Mouse (Mus musculus) MEL (cell line): ENCODE measurements around the gene Rasl10a. TPM values are rescaled to one million over a fixed set of nuclear protein-coding genes. Genes with fewer than 3 reads are reported as not detected.

Experiments
- DNase-seq: peaks from one replicate; pipeline ENCODE4 v3.0.0; 2011; ENCODE audit warnings: low read depth, low spot score
- H3K27ac ChIP-seq: 2 replicates; pipeline ENCODE4 v1.5.1; 2012; ENCODE audit warnings: low read depth, mild to moderate bottlenecking, control low read depth, low read length, moderate library complexity; ENCODE audit not compliant: control insufficient read depth
- H3K27me3 ChIP-seq, 2 experiments: fragments of 150-350 bp in 1 of 2; sonication (generic) in 1 of 2; 2 replicates each; pipeline ENCODE4 v1.6.1; 2012; ENCODE audit warnings: low read length in 2 of 2, mild to moderate bottlenecking in 2 of 2, improper control_type of control experiment in 1 of 2, moderate library complexity in 1 of 2; ENCODE audit not compliant: insufficient read depth in 2 of 2, control insufficient read depth in 1 of 2
- H3K36me3 ChIP-seq, 2 experiments: 2 replicates each; pipeline ENCODE4 v1.6.1; 2012 to 2014; ENCODE audit warnings: low read length in 2 of 2, improper control_type of control experiment in 1 of 2, inconsistent platforms in 1 of 2, mild to moderate bottlenecking in 1 of 2; ENCODE audit not compliant: insufficient read depth in 2 of 2, control insufficient read depth in 1 of 2
- H3K4me1 ChIP-seq, 2 experiments: fragments of 150-350 bp in 1 of 2; sonication (generic) in 1 of 2; 2 replicates each; pipeline ENCODE4 v1.6.1; 2012; ENCODE audit warnings: low read length in 2 of 2, improper control_type of control experiment in 1 of 2, mild to moderate bottlenecking in 1 of 2; ENCODE audit not compliant: insufficient read depth in 2 of 2, control insufficient read depth in 1 of 2
- H3K4me3 ChIP-seq, 2 experiments: fragments of 150-350 bp in 1 of 2; sonication (generic) in 1 of 2; 2 replicates each; pipeline ENCODE4 v1.5.1; 2012; ENCODE audit warnings: low read depth in 2 of 2, low read length in 2 of 2, mild to moderate bottlenecking in 2 of 2, moderate library complexity in 2 of 2, control low read depth in 1 of 2, improper control_type of control experiment in 1 of 2; ENCODE audit not compliant: control insufficient read depth in 1 of 2, insufficient read depth in 1 of 2
- H3K79me2 ChIP-seq: 2 replicates; pipeline ENCODE4 v1.6.1; 2012; ENCODE audit warnings: mild to moderate bottlenecking, low read length, moderate library complexity; ENCODE audit not compliant: control insufficient read depth, poor library complexity, insufficient read depth
- H3K9ac ChIP-seq: 2 replicates; pipeline ENCODE4 v1.6.1; 2012; ENCODE audit warnings: low read depth, mild to moderate bottlenecking, control low read depth, low read length, moderate library complexity; ENCODE audit not compliant: control insufficient read depth, poor library complexity, severe bottlenecking
- H3K9me3 ChIP-seq: fragments of 150-350 bp; sonication (generic); replicated peaks from 2 replicates; pipeline ENCODE4 v1.6.1; 2012; ENCODE audit warnings: mild to moderate bottlenecking, low read length, improper control_type of control experiment, moderate library complexity; ENCODE audit not compliant: insufficient read depth
- BHLHE40 ChIP-seq: IDR thresholded peaks from 2 replicates; pipeline ENCODE4 v1.6.1; 2012; ENCODE audit warnings: low read depth, mild to moderate bottlenecking, inconsistent platforms, low read length, improper control_type of control experiment, borderline replicate concordance
- CHD2 ChIP-seq: IDR thresholded peaks from 2 replicates; pipeline ENCODE4 v1.6.1; 2011; ENCODE audit warnings: low read length, improper control_type of control experiment
- CTCF ChIP-seq, 3 experiments: IDR thresholded peaks in 2 of 3; conservative IDR thresholded peaks in 1 of 3; 2 replicates each; pipeline ENCODE4 v1.5.1; 2011 to 2012; ENCODE audit warnings: low read length in 3 of 3, low read depth in 2 of 3, mild to moderate bottlenecking in 2 of 3, improper control_type of control experiment in 1 of 3, inconsistent platforms in 1 of 3, mixed read lengths in 1 of 3, moderate library complexity in 1 of 3; ENCODE audit not compliant: control insufficient read depth in 1 of 3, insufficient read depth in 1 of 3, poor library complexity in 1 of 3, severe bottlenecking in 1 of 3
- EP300 ChIP-seq, 2 experiments: IDR thresholded peaks; 2 replicates each; pipeline ENCODE4 v1.6.1; 2011; ENCODE audit warnings: improper control_type of control experiment in 2 of 2, low read length in 2 of 2, low read depth in 1 of 2, mild to moderate bottlenecking in 1 of 2
- GABPA ChIP-seq: IDR thresholded peaks from 2 replicates; pipeline ENCODE4 v1.6.1; 2012; ENCODE audit warnings: low read depth, mild to moderate bottlenecking, inconsistent platforms, low read length, improper control_type of control experiment, moderate library complexity
- HCFC1 ChIP-seq: IDR thresholded peaks from 2 replicates; pipeline ENCODE4 v1.6.1; 2012; ENCODE audit warnings: low read depth, mild to moderate bottlenecking, inconsistent platforms, low read length, improper control_type of control experiment, moderate library complexity
- JUND ChIP-seq: IDR thresholded peaks from 2 replicates; pipeline ENCODE4 v1.6.1; 2011; ENCODE audit warnings: low read depth, mild to moderate bottlenecking, improper control_type of control experiment, low read length
- MAX ChIP-seq: IDR thresholded peaks from 2 replicates; pipeline ENCODE4 v1.6.1; 2011; ENCODE audit warnings: low read length, improper control_type of control experiment
- MAZ ChIP-seq: IDR thresholded peaks from 2 replicates; pipeline ENCODE4 v1.6.1; 2012; ENCODE audit warnings: low read depth, mild to moderate bottlenecking, inconsistent platforms, low read length, improper control_type of control experiment
- MYB ChIP-seq: IDR thresholded peaks from 2 replicates; pipeline ENCODE4 v1.6.1; 2011; ENCODE audit warnings: mild to moderate bottlenecking, low read depth, low read length, improper control_type of control experiment
- NELFE ChIP-seq: IDR thresholded peaks from 2 replicates; pipeline ENCODE4 v1.6.1; 2011; ENCODE audit warnings: low read depth, low read length, improper control_type of control experiment
- RAD21 ChIP-seq: IDR thresholded peaks from 2 replicates; pipeline ENCODE4 v1.6.1; 2011; ENCODE audit warnings: mild to moderate bottlenecking, low read depth, low read length, improper control_type of control experiment
- RCOR1 ChIP-seq: IDR thresholded peaks from 2 replicates; pipeline ENCODE4 v1.6.1; 2012; ENCODE audit warnings: low read depth, mild to moderate bottlenecking, inconsistent platforms, low read length, improper control_type of control experiment
- SIN3A ChIP-seq: IDR thresholded peaks from 2 replicates; pipeline ENCODE4 v1.6.1; 2012; ENCODE audit warnings: low read length, improper control_type of control experiment, inconsistent platforms
- SMC3 ChIP-seq: IDR thresholded peaks from 2 replicates; pipeline ENCODE4 v1.6.1; 2011; ENCODE audit warnings: low read depth, low read length, improper control_type of control experiment
- TAL1 ChIP-seq: IDR thresholded peaks from 2 replicates; pipeline ENCODE4 v1.6.1; 2012; ENCODE audit warnings: mild to moderate bottlenecking, inconsistent platforms, low read length, moderate library complexity, mixed read lengths
- TCF12 ChIP-seq: IDR thresholded peaks from 2 replicates; pipeline ENCODE4 v1.6.1; 2014; ENCODE audit warnings: low read depth, mild to moderate bottlenecking, inconsistent platforms, low read length, improper control_type of control experiment, moderate library complexity
- UBTF ChIP-seq: IDR thresholded peaks from 2 replicates; pipeline ENCODE4 v1.6.1; 2012; ENCODE audit warnings: low read depth, mild to moderate bottlenecking, inconsistent platforms, low read length, improper control_type of control experiment, moderate library complexity, borderline replicate concordance; ENCODE audit not compliant: insufficient read depth
- USF2 ChIP-seq, 2 experiments: IDR thresholded peaks; 2 replicates each; pipeline ENCODE4 v1.6.1; 2011 to 2012; ENCODE audit warnings: improper control_type of control experiment in 2 of 2, low read length in 2 of 2, borderline replicate concordance in 1 of 2, inconsistent platforms in 1 of 2, low read depth in 1 of 2, mild to moderate bottlenecking in 1 of 2; ENCODE audit not compliant: insufficient read depth in 1 of 2
- ZC3H11A ChIP-seq: IDR thresholded peaks from 2 replicates; pipeline ENCODE4 v1.6.1; 2012; ENCODE audit warnings: low read depth, mild to moderate bottlenecking, inconsistent platforms, low read length, improper control_type of control experiment
- ZNF384 ChIP-seq: IDR thresholded peaks from 2 replicates; pipeline ENCODE4 v1.6.1; 2012; ENCODE audit warnings: low read depth, mild to moderate bottlenecking, inconsistent platforms, low read length, improper control_type of control experiment
- polyA plus RNA-seq, 2 experiments: library from polyadenylated mRNA; stranded (reverse) in 1 of 2; unstranded in 1 of 2; fragments of >175 nt in 1 of 2; fragments of >200 nt in 1 of 2; gene quantifications; 2 replicates each; pipeline versions ENCODE4 v1.2.1 to v1.2.4; 2012; ENCODE audit warnings: low replicate concordance in 2 of 2, low read depth in 1 of 2; ENCODE audit not compliant: insufficient read length in 2 of 2, insufficient read depth in 1 of 2, missing spikeins in 1 of 2
- total RNA-seq: library from RNA; depleted of rRNA; stranded (reverse); fragments of 300-350 nt; gene quantifications from 2 replicates; pipeline ENCODE4 v1.2.3, GENCODE M21; 2012; rRNA removed

Gene Rasl10a
- total and polyA plus RNA-seq, 3 experiments: 0.23 to 1.3 TPM; not detected in 1

DNA sequence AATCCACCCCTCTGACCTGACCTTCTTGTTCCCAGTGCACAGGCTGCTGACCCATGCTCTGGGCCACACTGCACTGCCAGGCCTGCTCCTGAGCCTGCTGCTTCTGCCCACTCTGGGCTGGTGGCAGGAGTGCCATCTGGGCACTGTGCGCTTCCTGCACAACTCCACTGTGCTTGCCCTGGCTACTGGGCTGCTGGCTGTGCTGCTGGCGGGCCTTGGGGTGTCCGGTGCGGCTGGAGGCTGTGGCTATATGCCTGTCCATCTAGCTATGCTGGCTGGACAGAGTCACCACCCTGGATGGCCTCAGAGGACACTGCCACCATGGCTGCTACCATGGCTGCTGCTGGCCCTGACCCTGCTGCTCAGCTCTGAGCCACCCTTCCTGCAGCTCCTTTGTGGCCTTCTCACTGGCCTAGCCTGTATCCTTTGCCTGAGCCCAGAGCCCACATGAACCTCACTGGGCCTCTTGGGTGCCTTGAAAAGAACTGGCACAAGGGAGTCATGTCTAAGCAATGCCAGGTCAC, 46.1 kb downstream of the Rasl10a start:
- Histone ChIP-seq H3K27ac (no peak overlapping the region), H3K36me3 (peaks cover 0 to 26% of the 10 kb centered on the region in 2 experiments; a peak in 2 of 4 replicates), H3K9me3 (no peaks in the 10 kb centered on the region), H3K9ac (no peak overlapping the region), H3K27me3 (no peaks in the 10 kb centered on the region), H3K4me1 (peaks cover 15 to 32% of the 10 kb centered on the region in 2 experiments), H3K4me3 (no peak overlapping the region), H3K79me2 (peaks cover 24% of the 10 kb centered on the region)
- DNase-seq: no peak
- TF ChIP-seq TAL1 (no peak), RAD21 (no peak), ZNF384 (no peak), HCFC1 (no peak), CTCF (IDR thresholded peaks at IDR 0.05 in 2 of 3, conservative IDR thresholded peaks at IDR 0.05 in 1 of 3; ENCODE audit: control insufficient read depth in 1 of 3, insufficient read depth in 1 of 3, low read depth in 2 of 3, low read length in 3 of 3, poor library complexity in 1 of 3, severe bottlenecking in 1 of 3) (no peak), RCOR1 (no peak), EP300 (IDR thresholded peaks at IDR 0.05; ENCODE audit: low read depth in 1 of 2, low read length in 2 of 2) (no peak), JUND (no peak), SMC3 (no peak), MYB (no peak)

GRCm38 (mm10) chr11:5109441-5109840, 51.5 kb downstream of the Rasl10a start:
- DNase-seq: no peak
- Histone ChIP-seq H3K36me3 (no peaks in the 10 kb centered on the region; a peak in 1 of 4 replicates), H3K27ac (no peak overlapping the region), H3K4me3 (no peak overlapping the region), H3K79me2 (no peaks in the 10 kb centered on the region), H3K9ac (no peak overlapping the region), H3K4me1 (no peaks in the 10 kb centered on the region), H3K27me3 (no peaks in the 10 kb centered on the region), H3K9me3 (no peaks in the 10 kb centered on the region)
- TF ChIP-seq EP300 (IDR thresholded peaks at IDR 0.05; ENCODE audit: low read depth in 1 of 2, low read length in 2 of 2) (no peak), SIN3A (no peak), NELFE (no peak), USF2 (IDR thresholded peaks at IDR 0.05; ENCODE audit: borderline replicate concordance in 1 of 2, insufficient read depth in 1 of 2, low read depth in 1 of 2, low read length in 2 of 2) (no peak), TAL1 (no peak), CHD2 (no peak), BHLHE40 (no peak), MAZ (no peak), ZC3H11A (no peak), CTCF (IDR thresholded peaks at IDR 0.05 in 2 of 3, conservative IDR thresholded peaks at IDR 0.05 in 1 of 3; ENCODE audit: control insufficient read depth in 1 of 3, insufficient read depth in 1 of 3, low read depth in 2 of 3, low read length in 3 of 3, poor library complexity in 1 of 3, severe bottlenecking in 1 of 3) (no peak), UBTF (no peak), GABPA (no peak), MAX (no peak), TCF12 (no peak)

Other genes with a start within 250 kb of the Rasl10a start
- gene Nf2, start 208.6 kb upstream of the Rasl10a start, total RNA-seq: 70.3 and 73.6 TPM in 2 replicates
- gene Nf2, start 208.6 kb upstream of the Rasl10a start, polyA plus RNA-seq: 100 to 1,000 TPM in 1 of 2 experiments, 10 to 100 TPM in 1; 95.6 to 246 TPM
- 13.7 and 14.9 TPM in 2 replicates for gene Nipsnap1, start 184.2 kb upstream of the Rasl10a start, total RNA-seq
- 10 to 100 TPM in 1 of 2 experiments, not detected in 1; 22.9 TPM for gene Nipsnap1, start 184.2 kb upstream of the Rasl10a start, polyA plus RNA-seq
- gene Thoc5, start 162.8 kb upstream of the Rasl10a start, total RNA-seq: 75.3 and 80.4 TPM in 2 replicates
- gene Thoc5, start 162.8 kb upstream of the Rasl10a start, polyA plus RNA-seq: 10 to 100 TPM; 69.1 to 72.0 TPM
- gene Nefh, start 110.1 kb upstream of the Rasl10a start, total RNA-seq: not detected in 2 replicates
- gene Nefh, start 110.1 kb upstream of the Rasl10a start, polyA plus RNA-seq: under 1 TPM in 1 of 2 experiments, not detected in 1; 0.03 TPM
- 55.1 and 60.1 TPM in 2 replicates for gene Ap1b1, start 71.3 kb upstream of the Rasl10a start, total RNA-seq
- gene Ap1b1, start 71.3 kb upstream of the Rasl10a start, polyA plus RNA-seq: 10 to 100 TPM in 1 of 2 experiments, not detected in 1; 79.3 TPM
- gene Gas2l1, start 7.2 kb downstream of the Rasl10a start, total RNA-seq: 41.1 and 43.9 TPM in 2 replicates
- gene Gas2l1, start 7.2 kb downstream of the Rasl10a start, polyA plus RNA-seq: 10 to 100 TPM in 1 of 2 experiments, not detected in 1; 89.0 TPM
- 35.9 TPM in 2 replicates for gene Rhbdd3, start 40.8 kb downstream of the Rasl10a start, total RNA-seq
- 10 to 100 TPM in 1 of 2 experiments, not detected in 1; 55.7 TPM for gene Rhbdd3, start 40.8 kb downstream of the Rasl10a start, polyA plus RNA-seq
- 435 and 452 TPM in 2 replicates for gene Ewsr1, start 41.1 kb downstream of the Rasl10a start, total RNA-seq
- gene Ewsr1, start 41.1 kb downstream of the Rasl10a start, polyA plus RNA-seq: 1,000 to 10,000 TPM in 1 of 2 experiments, 100 to 1,000 TPM in 1; 570 to 1,336 TPM
- 0.15 TPM in 1 of 2 replicates, not detected in the other for gene Emid1, start 94.1 kb downstream of the Rasl10a start, total RNA-seq
- under 1 TPM in 1 of 2 experiments, not detected in 1; 0.10 TPM for gene Emid1, start 94.1 kb downstream of the Rasl10a start, polyA plus RNA-seq
- 1.2 and 1.3 TPM in 2 replicates for gene Kremen1, start 203.4 kb downstream of the Rasl10a start, total RNA-seq
- 1 to 10 TPM in 1 of 2 experiments, not detected in 1; 4.1 TPM for gene Kremen1, start 203.4 kb downstream of the Rasl10a start, polyA plus RNA-seq